Mouse (Mus musculus): ENCODE results near the gene Tnfrsf14. TPM values are rescaled to one million over a fixed set of nuclear protein-coding genes. Genes with fewer than 3 reads are reported as not detected.

Tnfrsf14 gene
- polyA plus RNA-seq, 1 experiment from 2014 or later: 0.43 TPM

GRCm38 (mm10) chr4:154882014-154882659 lies 46.2 kb downstream of the Tnfrsf14 start:
- Histone ChIP-seq H3K36me3 (no peaks in the 10 kb centered on the region), H3K4me1 (replicated peaks) (peaks cover 41% of the 10 kb centered on the region), H3K4me3 (no peak overlapping the region), H3K27me3 (ENCODE audit: insufficient read depth, poor library complexity, severe bottlenecking) (0 out of 2 replicates have a peak, but pooled peaks cover 10% of the 10 kb centered on the region), H3K27ac (no peak overlapping the region; the same call in 1 of the 2 replicates), H3K9me3 (no peaks in the 10 kb centered on the region)
- 32% methylated on average over 14 of the region's 14 CpGs for WGBS
- no peak for DNase-seq (ENCODE audit: low spot score)

- Histone ChIP-seq H3K9me3 (no peaks in the 10 kb centered on the region), H3K4me3 (no peak overlapping the region), H3K27me3 (ENCODE audit: insufficient read depth, poor library complexity, severe bottlenecking) (0 out of 2 replicates have a peak, but pooled peaks cover 10% of the 10 kb centered on the region), H3K27ac (no peak overlapping the region), H3K4me1 (replicated peaks) (peaks cover 37% of the 10 kb centered on the region), H3K36me3 (no peaks in the 10 kb centered on the region)
- no peak for DNase-seq (ENCODE audit: low spot score)
- 88% methylated on average over 6 of the region's 6 CpGs for WGBS
Measured at GRCm38 (mm10) chr4:154880730-154881129, 47.6 kb downstream of the Tnfrsf14 start.

GRCm38 (mm10) chr4:154877864-154878548 lies 50.4 kb downstream of the Tnfrsf14 start:
- no peaks in the 10 kb centered on the region for H3K36me3 ChIP-seq
- 13% methylated on average over 18 of the region's 18 CpGs for WGBS
- peak overlapping the region; percentile 55 for H3K4me3 ChIP-seq
- peaks cover 27% of the 10 kb centered on the region for H3K4me1 ChIP-seq (replicated peaks)
- peak overlapping the region; percentile 87 for H3K27ac ChIP-seq
- H3K27me3 ChIP-seq (ENCODE audit: insufficient read depth, poor library complexity, severe bottlenecking): 0 out of 2 replicates have a peak, but pooled peaks cover 3% of the 10 kb centered on the region
- peak; percentile 94 for DNase-seq (ENCODE audit: low spot score)
- no peaks in the 10 kb centered on the region for H3K9me3 ChIP-seq

GRCm38 (mm10) chr4:154873186-154873585 lies 55.2 kb downstream of the Tnfrsf14 start:
- Histone ChIP-seq H3K9me3 (no peaks in the 10 kb centered on the region), H3K27me3 (ENCODE audit: insufficient read depth, poor library complexity, severe bottlenecking) (peaks cover 42% of the 10 kb centered on the region), H3K4me3 (no peak overlapping the region), H3K4me1 (replicated peaks) (peaks cover 26% of the 10 kb centered on the region), H3K36me3 (no peaks in the 10 kb centered on the region), H3K27ac (no peak overlapping the region)
- DNase-seq (ENCODE audit: low spot score): no peak
- WGBS: 74% methylated on average over 6 of the region's 6 CpGs

Other genes with a start within 250 kb of the Tnfrsf14 start
- 0.65 and 0.68 TPM in 2 replicates for gene Ttc34, start 91.1 kb downstream of the Tnfrsf14 start, polyA plus RNA-seq (2016; fragmentation: Nextera tagmentation; extraction: Ambion mirVana)
- 0.31 and 0.68 TPM in 2 replicates for gene Mmel1, start 59.0 kb downstream of the Tnfrsf14 start, polyA plus RNA-seq (2016; fragmentation: Nextera tagmentation; extraction: Ambion mirVana)
- gene Fam213b, start 29.4 kb downstream of the Tnfrsf14 start, polyA plus RNA-seq (2016; fragmentation: Nextera tagmentation; extraction: Ambion mirVana): 47.4 and 51.5 TPM in 2 replicates
- gene Hes5, start 32.4 kb upstream of the Tnfrsf14 start, polyA plus RNA-seq (2016; fragmentation: Nextera tagmentation; extraction: Ambion mirVana): 534 and 601 TPM in 2 replicates
- 39.9 and 46.5 TPM in 2 replicates for gene Pank4, start 35.6 kb upstream of the Tnfrsf14 start, polyA plus RNA-seq (2016; fragmentation: Nextera tagmentation; extraction: Ambion mirVana)
- 2.1 and 2.6 TPM in 2 replicates for gene Plch2, start 128.2 kb upstream of the Tnfrsf14 start, polyA plus RNA-seq (2016; fragmentation: Nextera tagmentation; extraction: Ambion mirVana)
- 19.9 and 21.4 TPM in 2 replicates for gene Pex10, start 138.5 kb upstream of the Tnfrsf14 start, polyA plus RNA-seq (2016; fragmentation: Nextera tagmentation; extraction: Ambion mirVana)
- 138 and 144 TPM in 2 replicates for gene Rer1, start 157.8 kb upstream of the Tnfrsf14 start, polyA plus RNA-seq (2016; fragmentation: Nextera tagmentation; extraction: Ambion mirVana)
- 4.4 and 6.0 TPM in 2 replicates for gene Morn1, start 158.0 kb upstream of the Tnfrsf14 start, polyA plus RNA-seq (2016; fragmentation: Nextera tagmentation; extraction: Ambion mirVana)